Mouse (Mus musculus): ENCODE data around the gene Borcs6. TPM values are rescaled to one million over a fixed set of nuclear protein-coding genes. Genes with fewer than 3 reads are reported as not detected.
A peak's percentile ranks its signal among the peaks of the same experiment; 100 is the strongest.

Borcs6 gene
- polyA plus RNA-seq, 1 experiment from 2014 or later: 20.4 TPM

DNA sequence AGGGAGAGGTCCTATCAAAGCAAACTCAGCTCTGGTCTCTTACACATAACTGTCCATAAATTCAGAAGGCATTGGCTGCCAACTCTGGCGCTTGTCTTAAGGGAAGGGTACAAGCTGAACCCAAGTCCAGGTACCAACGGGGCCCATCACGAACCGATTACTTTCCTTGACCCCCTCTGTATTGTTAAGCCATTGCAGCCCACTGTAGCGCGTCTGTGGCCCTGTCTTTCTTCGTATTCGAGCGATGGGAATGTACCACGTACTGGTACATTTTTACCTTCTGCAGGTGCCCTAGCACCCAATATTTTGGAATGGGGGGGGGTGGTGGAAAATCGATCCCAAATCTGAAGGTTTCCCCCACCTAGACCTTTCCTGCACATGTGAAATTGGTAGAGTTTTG, 12.7 kb downstream of the Borcs6 start:
- peaks cover 24% of the 10 kb centered on the region for H3K4me1 ChIP-seq (ENCODE audit: control insufficient read depth, insufficient read depth, low read length)
- no peaks in the 10 kb centered on the region for H3K9me3 ChIP-seq (replicated peaks; ENCODE audit: control insufficient read depth, low read length, poor library complexity, severe bottlenecking)
- no peaks in the 10 kb centered on the region for H3K27me3 ChIP-seq (ENCODE audit: control insufficient read depth, insufficient read depth, low read depth, low read length)
- peak overlapping the region; percentile 85 for H3K27ac ChIP-seq (ENCODE audit: low read length)
- peak overlapping the region; percentile 70 for H3K4me2 ChIP-seq (ENCODE audit: low read length)
- WGBS: 86% methylated on average over 11 of the region's 11 CpGs
- peak overlapping the region; percentile 39 for H3K4me3 ChIP-seq (ENCODE audit: low read depth, low read length)
- no peak for ATAC-seq
- peak overlapping the region; percentile 51 for H3K9ac ChIP-seq (ENCODE audit: low read depth, low read length)
- H3K36me3 ChIP-seq (ENCODE audit: control insufficient read depth, insufficient read depth, low read length): no peaks in the 10 kb centered on the region

- no peaks in the 10 kb centered on the region for H3K27me3 ChIP-seq (ENCODE audit: control insufficient read depth, insufficient read depth, low read depth, low read length)
- peak overlapping the region; percentile 39 for H3K4me3 ChIP-seq (ENCODE audit: low read depth, low read length)
- peak overlapping the region; percentile 70 for H3K4me2 ChIP-seq (ENCODE audit: low read length)
- ATAC-seq: 0 out of 2 replicates have a peak, but pooled peaks have one; percentile 7
- no peaks in the 10 kb centered on the region for H3K9me3 ChIP-seq (replicated peaks; ENCODE audit: control insufficient read depth, low read length, poor library complexity, severe bottlenecking)
- no peaks in the 10 kb centered on the region for H3K36me3 ChIP-seq (ENCODE audit: control insufficient read depth, insufficient read depth, low read length)
- H3K9ac ChIP-seq (ENCODE audit: low read depth, low read length): peak overlapping the region; percentile 51
- H3K4me1 ChIP-seq (ENCODE audit: control insufficient read depth, insufficient read depth, low read length): peaks cover 24% of the 10 kb centered on the region
- 5% methylated on average over 9 of the region's 9 CpGs for WGBS
- peak overlapping the region; percentile 85 for H3K27ac ChIP-seq (ENCODE audit: low read length)
Observed at GRCm38 (mm10) chr11:69072666-69073064, 13.1 kb downstream of the Borcs6 start.

GRCm38 (mm10) chr11:69073065-69073888, 13.8 kb downstream of the Borcs6 start:
- Histone ChIP-seq H3K27me3 (ENCODE audit: control insufficient read depth, insufficient read depth, low read depth, low read length) (no peaks in the 10 kb centered on the region), H3K4me1 (ENCODE audit: control insufficient read depth, insufficient read depth, low read length) (peaks cover 24% of the 10 kb centered on the region), H3K27ac (ENCODE audit: low read length) (peak overlapping the region; percentile 85), H3K4me3 (ENCODE audit: low read depth, low read length) (peak overlapping the region; percentile 39), H3K9ac (ENCODE audit: low read depth, low read length) (peak overlapping the region; percentile 51), H3K9me3 (replicated peaks; ENCODE audit: control insufficient read depth, low read length, poor library complexity, severe bottlenecking) (no peaks in the 10 kb centered on the region), H3K36me3 (ENCODE audit: control insufficient read depth, insufficient read depth, low read length) (no peaks in the 10 kb centered on the region), H3K4me2 (ENCODE audit: low read length) (peak overlapping the region; percentile 70)
- under 1% methylated on average over 14 of the region's 14 CpGs for WGBS
- ATAC-seq: peak; percentile 54

- Histone ChIP-seq H3K27ac (ENCODE audit: low read length) (peak overlapping the region; percentile 85), H3K27me3 (ENCODE audit: control insufficient read depth, insufficient read depth, low read depth, low read length) (no peaks in the 10 kb centered on the region), H3K4me1 (ENCODE audit: control insufficient read depth, insufficient read depth, low read length) (peaks cover 24% of the 10 kb centered on the region), H3K36me3 (ENCODE audit: control insufficient read depth, insufficient read depth, low read length) (no peaks in the 10 kb centered on the region), H3K9me3 (replicated peaks; ENCODE audit: control insufficient read depth, low read length, poor library complexity, severe bottlenecking) (no peaks in the 10 kb centered on the region), H3K9ac (ENCODE audit: low read depth, low read length) (0 out of 2 replicates have a peak overlapping the region, but pooled peaks have one; percentile 1), H3K4me3 (ENCODE audit: low read depth, low read length) (no peak overlapping the region), H3K4me2 (ENCODE audit: low read length) (no peak overlapping the region)
- ATAC-seq: no peak
- WGBS: 49% methylated on average over 6 of the region's 6 CpGs
Observed at GRCm38 (mm10) chr11:69073951-69074775, 14.6 kb downstream of the Borcs6 start.

- no peak overlapping the region for H3K9ac ChIP-seq (ENCODE audit: low read depth, low read length)
- H3K27me3 ChIP-seq (ENCODE audit: control insufficient read depth, insufficient read depth, low read depth, low read length): no peaks in the 10 kb centered on the region
- H3K4me2 ChIP-seq (ENCODE audit: low read length): no peak overlapping the region
- H3K36me3 ChIP-seq (ENCODE audit: control insufficient read depth, insufficient read depth, low read length): no peaks in the 10 kb centered on the region
- WGBS: 53% methylated on average over 2 of the region's 2 CpGs
- no peak overlapping the region for H3K4me3 ChIP-seq (ENCODE audit: low read depth, low read length)
- H3K27ac ChIP-seq (ENCODE audit: low read length): no peak overlapping the region
- ATAC-seq: no peak
- peaks cover 22% of the 10 kb centered on the region for H3K4me1 ChIP-seq (ENCODE audit: control insufficient read depth, insufficient read depth, low read length)
- no peaks in the 10 kb centered on the region for H3K9me3 ChIP-seq (replicated peaks; ENCODE audit: control insufficient read depth, low read length, poor library complexity, severe bottlenecking)
Observed at GRCm38 (mm10) chr11:69074776-69075069, 15.2 kb downstream of the Borcs6 start.

DNA sequence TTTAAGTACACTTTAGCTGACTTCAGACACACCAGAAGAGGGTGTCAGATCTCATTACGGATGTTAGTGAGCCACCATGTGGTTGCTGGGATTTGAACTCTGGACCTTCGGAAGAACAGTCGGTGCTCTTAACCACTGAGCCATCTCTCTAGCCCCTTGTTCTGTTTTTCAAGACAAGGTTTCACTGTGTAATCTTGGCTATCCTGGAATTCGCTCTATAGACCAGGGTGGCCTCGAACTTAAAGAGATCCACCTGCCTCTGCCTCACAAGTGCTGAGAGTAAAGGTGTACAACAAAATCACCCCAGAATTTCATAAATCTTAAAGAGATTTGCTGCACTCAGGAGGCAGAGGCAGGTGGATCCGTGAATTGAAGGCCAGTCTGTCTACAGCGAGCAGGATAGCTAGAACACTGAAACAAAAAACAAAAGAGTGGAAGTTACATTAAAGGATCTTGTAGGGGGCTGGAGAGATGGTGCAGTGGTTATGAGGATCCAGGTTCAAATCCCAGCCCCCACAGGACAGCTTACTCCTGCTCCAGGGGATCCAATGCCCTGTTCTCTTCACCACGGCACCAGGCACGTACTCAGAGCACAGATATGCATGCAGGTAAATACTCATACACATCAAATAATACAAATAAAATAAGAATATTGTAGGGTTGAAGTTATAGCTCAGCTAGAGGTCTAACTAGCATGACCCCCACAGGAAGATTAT, 16.4 kb downstream of the Borcs6 start:
- H3K9ac ChIP-seq (ENCODE audit: low read depth, low read length): no peak overlapping the region
- H3K4me2 ChIP-seq (ENCODE audit: low read length): no peak overlapping the region
- WGBS: 46% methylated on average over 8 of the region's 9 CpGs

DNA sequence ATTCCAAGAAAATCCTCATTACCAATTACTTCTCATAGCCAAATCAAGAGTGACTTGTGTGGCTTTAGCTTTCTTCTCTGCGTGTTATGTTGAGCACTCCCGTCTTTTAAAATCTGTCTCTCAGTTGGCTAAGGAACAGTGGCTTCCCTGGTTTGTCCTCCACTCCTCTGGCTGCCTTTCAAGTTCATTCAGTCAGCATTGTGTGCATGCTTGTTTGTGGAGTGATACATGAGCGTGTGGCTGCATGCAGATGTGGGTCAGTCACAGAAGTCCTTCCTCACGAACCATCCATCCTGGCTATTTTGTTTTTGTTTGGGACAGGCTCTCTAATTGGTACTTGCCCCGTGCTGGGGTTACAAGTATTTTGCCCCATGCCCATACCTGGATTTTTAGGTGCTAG, 17.1 kb downstream of the Borcs6 start:
- WGBS: 71% methylated on average over 5 of the region's 5 CpGs
- no peaks in the 10 kb centered on the region for H3K36me3 ChIP-seq (ENCODE audit: control insufficient read depth, insufficient read depth, low read length)
- no peak overlapping the region for H3K9ac ChIP-seq (ENCODE audit: low read depth, low read length)
- H3K4me3 ChIP-seq (ENCODE audit: low read depth, low read length): no peak overlapping the region
- no peak overlapping the region for H3K4me2 ChIP-seq (ENCODE audit: low read length)
- no peak overlapping the region for H3K27ac ChIP-seq (ENCODE audit: low read length)
- ATAC-seq: no peak
- no peaks in the 10 kb centered on the region for H3K27me3 ChIP-seq (ENCODE audit: control insufficient read depth, insufficient read depth, low read depth, low read length)
- peaks cover 13% of the 10 kb centered on the region for H3K4me1 ChIP-seq (ENCODE audit: control insufficient read depth, insufficient read depth, low read length)
- H3K9me3 ChIP-seq (replicated peaks; ENCODE audit: control insufficient read depth, low read length, poor library complexity, severe bottlenecking): no peaks in the 10 kb centered on the region

More for the DNA sequence above, 16.4 kb downstream of the Borcs6 start:
- Histone ChIP-seq H3K27ac (ENCODE audit: low read length) (no peak overlapping the region), H3K4me3 (ENCODE audit: low read depth, low read length) (no peak overlapping the region), H3K36me3 (ENCODE audit: control insufficient read depth, insufficient read depth, low read length) (no peaks in the 10 kb centered on the region), H3K9me3 (replicated peaks; ENCODE audit: control insufficient read depth, low read length, poor library complexity, severe bottlenecking) (no peaks in the 10 kb centered on the region), H3K4me1 (ENCODE audit: control insufficient read depth, insufficient read depth, low read length) (peaks cover 18% of the 10 kb centered on the region), H3K27me3 (ENCODE audit: control insufficient read depth, insufficient read depth, low read depth, low read length) (no peaks in the 10 kb centered on the region)
- no peak for ATAC-seq

- Histone ChIP-seq H3K4me1 (ENCODE audit: control insufficient read depth, insufficient read depth, low read length) (peaks cover 6% of the 10 kb centered on the region), H3K27me3 (ENCODE audit: control insufficient read depth, insufficient read depth, low read depth, low read length) (no peaks in the 10 kb centered on the region), H3K9ac (ENCODE audit: low read depth, low read length) (no peak overlapping the region), H3K4me2 (ENCODE audit: low read length) (no peak overlapping the region), H3K9me3 (replicated peaks; ENCODE audit: control insufficient read depth, low read length, poor library complexity, severe bottlenecking) (no peaks in the 10 kb centered on the region), H3K27ac (ENCODE audit: low read length) (no peak overlapping the region), H3K36me3 (ENCODE audit: control insufficient read depth, insufficient read depth, low read length) (no peaks in the 10 kb centered on the region), H3K4me3 (ENCODE audit: low read depth, low read length) (no peak overlapping the region)
- WGBS: 90% methylated on average over 9 of the region's 9 CpGs
- no peak for ATAC-seq
Observed at GRCm38 (mm10) chr11:69077316-69077715, 17.8 kb downstream of the Borcs6 start.
